Mouse (Mus musculus) CD4-positive, CD25-positive, alpha-beta regulatory T cell, adult 9 weeks (primary cell): ENCODE results near the gene Surf1. TPM values are rescaled to one million over a fixed set of nuclear protein-coding genes. Genes with fewer than 3 reads are reported as not detected.

Source experiments
- polyA plus RNA-seq: library from polyadenylated mRNA; unstranded; fragments of 100-300 nt; shearing (Covaris generic); gene quantifications from one replicate; pipeline ENCODE4 v1.2.1, GENCODE M21; 2017

Gene Surf1
- 120 TPM for polyA plus RNA-seq

DNA sequence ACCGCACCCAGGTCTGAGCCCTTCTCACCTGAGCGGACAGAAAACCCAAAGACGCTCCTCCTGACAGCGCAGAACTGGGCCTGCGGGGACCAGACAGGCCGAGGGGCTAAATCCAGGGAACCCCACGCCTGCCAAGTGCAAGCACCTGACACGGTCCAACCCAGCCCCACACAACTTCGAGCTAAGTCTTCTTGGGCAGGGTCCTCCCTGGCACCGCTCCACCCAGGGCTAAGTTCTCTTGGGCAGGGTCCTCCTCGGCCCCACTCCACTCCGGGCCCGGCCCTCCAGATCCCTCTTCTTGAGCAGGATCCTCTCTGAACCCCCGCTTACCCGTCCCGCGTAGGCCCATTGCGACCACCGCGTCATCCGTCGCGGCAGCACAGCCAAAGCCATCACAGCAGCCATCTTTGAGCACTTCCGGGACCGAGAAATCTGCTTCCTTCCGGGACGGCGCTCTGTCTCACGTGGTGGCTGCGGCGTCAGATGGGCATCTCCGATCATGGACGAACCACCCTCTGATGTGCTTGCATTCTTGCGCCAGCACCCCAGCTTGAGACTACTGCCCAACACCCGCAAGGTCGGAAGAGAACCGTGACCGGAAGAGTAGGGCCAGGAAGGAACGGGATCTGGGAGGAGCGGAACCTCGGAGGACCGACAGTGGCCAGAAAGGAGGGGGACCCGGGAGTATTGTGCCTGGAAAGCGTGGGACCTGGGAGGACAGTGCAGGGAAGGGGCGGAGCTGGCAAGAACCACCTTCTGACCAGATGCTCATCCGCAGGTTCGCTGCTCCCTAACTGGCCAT, at the start of gene Surf1, which contains the start of gene Surf2:
Surf1 (minus strand) TSS at position 604 of the 802 bp plus-strand sequence.
Surf2 (plus strand) TSS at position 441 of the 802 bp plus-strand sequence.

DNA sequence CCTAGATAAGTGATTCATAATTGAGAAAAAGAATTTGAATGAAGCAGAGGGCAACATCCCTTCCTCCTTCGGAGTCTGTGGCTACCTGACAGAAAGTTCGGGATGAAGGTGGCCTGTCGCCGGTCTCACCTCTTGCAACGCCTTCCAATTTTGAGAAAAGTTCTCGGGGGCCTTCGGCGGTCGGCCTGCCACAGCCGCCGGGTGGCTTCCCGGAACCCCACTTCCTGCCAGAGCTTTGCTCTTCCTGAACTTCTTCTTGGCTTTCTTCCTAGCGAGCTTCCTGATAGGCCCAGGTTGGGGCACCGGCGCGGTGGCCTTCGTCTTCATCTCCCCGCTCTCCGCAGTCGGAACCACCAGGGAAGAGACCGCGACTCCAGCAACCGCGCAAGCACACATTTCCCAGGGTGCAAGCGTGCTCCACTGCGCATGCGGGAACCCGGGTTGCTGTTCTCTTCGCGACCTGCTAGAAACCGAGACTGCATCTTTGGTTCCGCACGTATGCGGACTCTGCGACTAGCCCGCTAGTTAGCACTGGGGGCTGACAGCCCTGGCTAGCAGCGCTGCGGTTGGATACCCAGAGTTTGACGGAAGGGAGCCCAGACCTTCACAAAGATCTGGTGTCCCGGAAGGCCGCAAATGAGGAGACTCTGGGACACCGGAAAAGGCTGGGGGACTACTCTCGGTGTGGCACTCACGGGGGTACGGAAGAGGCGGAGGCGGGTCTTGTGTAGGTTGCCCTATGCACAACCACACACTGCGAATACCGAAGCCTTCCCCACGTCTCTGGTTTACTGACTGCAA, 47.8 kb upstream of the Surf1 start, which contains the start of gene Rexo4:
Rexo4 (minus strand) TSS at position 464 of the 801 bp plus-strand sequence.

DNA sequence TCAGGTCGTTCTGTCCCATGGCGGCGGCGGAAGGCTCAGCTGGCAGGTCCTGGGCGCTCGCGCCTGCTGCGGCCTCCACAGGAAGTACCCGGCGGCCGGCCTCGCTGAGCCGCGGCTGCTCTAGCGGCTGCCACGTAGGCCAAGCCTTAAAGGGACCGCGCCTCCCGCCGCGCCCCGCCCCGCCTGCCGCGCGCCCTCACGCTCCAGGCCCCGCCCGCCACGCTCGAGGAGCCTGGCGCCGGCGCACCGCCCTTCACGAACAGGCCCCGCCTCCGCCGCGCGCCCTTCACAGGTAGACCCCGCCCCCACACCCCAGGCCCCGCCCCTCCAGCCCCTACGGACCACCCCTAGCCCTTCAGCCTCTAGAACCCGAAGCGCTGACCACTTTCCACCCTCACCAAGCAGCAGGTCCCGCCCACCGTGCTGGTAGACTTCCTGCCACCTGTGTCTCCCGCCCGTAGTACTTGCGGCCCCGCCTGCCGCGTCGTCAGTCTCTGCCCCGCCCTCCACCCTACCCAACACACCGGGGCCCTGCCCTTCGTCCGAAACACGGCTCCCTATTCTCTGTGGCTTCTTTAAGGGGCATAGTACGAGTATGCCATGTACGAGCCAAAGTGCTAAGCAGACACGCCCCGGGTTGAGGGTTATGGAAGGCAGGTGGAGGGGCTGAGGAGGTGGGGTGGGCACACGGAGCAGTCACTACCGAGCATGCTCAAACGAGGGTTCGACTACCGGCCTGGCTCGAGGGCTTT, 17.1 kb upstream of the Surf1 start, which contains the start of the genes Surf4 and Stkld1:
Surf4 (minus strand) TSS at position 625 of the 752 bp plus-strand sequence.
Stkld1 (plus strand) TSS at position 744 of the 752 bp plus-strand sequence.

GRCm38 (mm10) chr2:26910124-26910993, 6.0 kb downstream of the Surf1 start, which contains the start of the genes Med22 and Rpl7a:
Gene Med22 (minus strand): TSS chr2:26910677.
Gene Rpl7a (plus strand): TSS chr2:26910764.

GRCm38 (mm10) chr2:26902467-26903220, 13.7 kb downstream of the Surf1 start, which contains the start of gene Surf6:
Gene Surf6 (minus strand): TSS chr2:26902879.

GRCm38 (mm10) chr2:26864879-26865278, 51.5 kb downstream of the Surf1 start, which contains the start of gene Abo:
Gene Abo (minus strand): TSS chr2:26864979.

Other genes starting within 250 kb of the Surf1 start
- 1.3 TPM for gene Lcn4, start 245.2 kb downstream of the Surf1 start, polyA plus RNA-seq
- not detected for gene Abo, start 51.6 kb downstream of the Surf1 start, polyA plus RNA-seq
- 51.6 TPM for gene Surf6, start 13.7 kb downstream of the Surf1 start, polyA plus RNA-seq
- gene Med22, start 5.9 kb downstream of the Surf1 start, polyA plus RNA-seq: 39.5 TPM
- 363 TPM for gene Rpl7a, start 5.8 kb downstream of the Surf1 start, polyA plus RNA-seq
- gene Surf2, start 163 bp downstream of the Surf1 start, polyA plus RNA-seq: 83.9 TPM
- gene Surf4, start 17.4 kb upstream of the Surf1 start, polyA plus RNA-seq: 148 TPM
- 0.25 TPM for gene Stkld1, start 17.5 kb upstream of the Surf1 start, polyA plus RNA-seq
- 79.3 TPM for gene Rexo4, start 47.9 kb upstream of the Surf1 start, polyA plus RNA-seq
- gene Adamts13, start 56.9 kb upstream of the Surf1 start, polyA plus RNA-seq: not detected
- 21.8 TPM for gene Cacfd1, start 93.4 kb upstream of the Surf1 start, polyA plus RNA-seq
- gene Slc2a6, start 111.5 kb upstream of the Surf1 start, polyA plus RNA-seq: 3.6 TPM
- not detected for gene Mymk, start 155.6 kb upstream of the Surf1 start, polyA plus RNA-seq
- 0.26 TPM for gene Adamtsl2, start 162.8 kb upstream of the Surf1 start, polyA plus RNA-seq
- not detected for gene Fam163b, start 226.0 kb upstream of the Surf1 start, polyA plus RNA-seq
- gene Dbh, start 248.7 kb upstream of the Surf1 start, polyA plus RNA-seq: 0.17 TPM